Mouse (Mus musculus) ES-E14 (cell line): ENCODE measurements around the gene Ttc12. TPM values are rescaled to one million over a fixed set of nuclear protein-coding genes. Genes with fewer than 3 reads are reported as not detected.

Experiments
- DNase-seq: peaks from one replicate; pipeline ENCODE4 v3.0.0-alpha.2; 2013; ENCODE audit warnings: low read depth, low spot score
- H3K27ac ChIP-seq: 2 replicates; pipeline ENCODE4 v1.5.1; 2012; ENCODE audit warnings: low read depth, mild to moderate bottlenecking, low read length, moderate library complexity, mixed read lengths; ENCODE audit not compliant: poor library complexity, insufficient read depth, severe bottlenecking
- H3K36me3 ChIP-seq: 2 replicates; pipeline ENCODE4 v1.6.1; 2012; ENCODE audit warnings: mild to moderate bottlenecking, low read length, moderate library complexity, mixed read lengths; ENCODE audit not compliant: control insufficient read depth, poor library complexity, insufficient read depth, severe bottlenecking
- H3K4me1 ChIP-seq, 2 experiments: fragments of 150-350 bp in 1 of 2; sonication (generic) in 1 of 2; 2 replicates each; pipeline ENCODE4 v1.6.1; 2012; ENCODE audit warnings: low read length in 2 of 2, mild to moderate bottlenecking in 1 of 2, mixed read lengths in 1 of 2; ENCODE audit not compliant: control insufficient read depth in 2 of 2, insufficient read depth in 2 of 2, poor library complexity in 1 of 2
- H3K4me3 ChIP-seq, 2 experiments: fragments of 150-350 bp in 1 of 2; sonication (generic) in 1 of 2; 2 replicates each; pipeline ENCODE4 v1.5.1; 2012; ENCODE audit warnings: low read length in 2 of 2, low read depth in 1 of 2, mild to moderate bottlenecking in 1 of 2, mixed read lengths in 1 of 2; ENCODE audit not compliant: insufficient read depth in 1 of 2, poor library complexity in 1 of 2, severe bottlenecking in 1 of 2
- H3K9ac ChIP-seq: 2 replicates; pipeline ENCODE4 v1.6.1; 2012; ENCODE audit warnings: low read depth, mild to moderate bottlenecking, low read length, mixed read lengths; ENCODE audit not compliant: poor library complexity, insufficient read depth, severe bottlenecking
- H3K9me3 ChIP-seq: fragments of 150-350 bp; sonication (generic); 2 replicates; pipeline ENCODE4 v1.6.1; 2012; ENCODE audit warnings: low read depth, mild to moderate bottlenecking, low read length; ENCODE audit not compliant: control insufficient read depth, insufficient read depth
- CHD2 ChIP-seq: IDR thresholded peaks from 2 replicates; pipeline ENCODE4 v1.6.1; 2014; ENCODE audit warnings: mild to moderate bottlenecking, low read depth, low read length, inconsistent platforms
- HCFC1 ChIP-seq: IDR thresholded peaks from 2 replicates; pipeline ENCODE4 v1.6.1; 2012; ENCODE audit warnings: low read length, inconsistent platforms, borderline replicate concordance; ENCODE audit not compliant: insufficient read depth
- MAFK ChIP-seq: IDR thresholded peaks from 2 replicates; pipeline ENCODE4 v1.6.1; 2014; ENCODE audit warnings: mild to moderate bottlenecking, low read depth, low read length, inconsistent platforms; ENCODE audit not compliant: insufficient read depth
- ZC3H11A ChIP-seq: IDR thresholded peaks from 2 replicates; pipeline ENCODE4 v1.6.1; 2012; ENCODE audit warnings: low read depth, mild to moderate bottlenecking, inconsistent platforms, low read length, borderline replicate concordance
- ZNF384 ChIP-seq: IDR thresholded peaks from 2 replicates; pipeline ENCODE4 v1.6.1; 2012; ENCODE audit warnings: low read depth, low read length, inconsistent platforms
- in situ Hi-C, 2 experiments: fragments of 600-800 bp; cut with MboI; formaldehyde crosslinking; loops; one replicate each; pipeline ENCODE4 v1.15.1; 2025; ENCODE audit warnings: low sequenced_read_pairs in 2 of 2, inconsistent platforms in 1 of 2; ENCODE audit not compliant: unreplicated experiment in 2 of 2
- total RNA-seq: library from RNA; depleted of rRNA; stranded (reverse); fragments of 300-350 nt; gene quantifications from 2 replicates; pipeline ENCODE4 v1.2.3, GENCODE M21; 2012

The Ttc12 gene
- total RNA-seq, 1 experiment = 2.1 TPM

- Histone ChIP-seq H3K27ac (no peak overlapping the region), H3K9ac (no peak overlapping the region), H3K9me3 (no peaks in the 10 kb centered on the region), H3K4me3 (no peak overlapping the region), H3K36me3 (no peaks in the 10 kb centered on the region), H3K4me1 (peaks cover 0 to 11% of the 10 kb centered on the region in 2 experiments; a peak in 2 of 4 replicates)
- DNase-seq = no peak
- TF ChIP-seq MAFK = no peak
- no peak for TF ChIP-seq ZC3H11A
- TF ChIP-seq ZNF384 = no peak
- TF ChIP-seq HCFC1 = no peak
- TF ChIP-seq CHD2 = no peak
- in situ Hi-C loops = no loop called here
Measured at GRCm38 (mm10) chr9:49528026-49528425, 42.0 kb upstream of the Ttc12 start.

GRCm38 (mm10) chr9:49527340-49527739, 41.3 kb upstream of the Ttc12 start:
- no peak overlapping the region for H3K27ac ChIP-seq
- DNase-seq = no peak
- no peak for TF ChIP-seq ZNF384
- TF ChIP-seq HCFC1 = no peak
- TF ChIP-seq MAFK = no peak
- no peak for TF ChIP-seq ZC3H11A
- no peak for TF ChIP-seq CHD2
- peaks cover 0 to 11% of the 10 kb centered on the region in 2 experiments; a peak in 2 of 4 replicates for H3K4me1 ChIP-seq
- no peak overlapping the region for H3K4me3 ChIP-seq
- in situ Hi-C loops = no loop called here
- no peak overlapping the region for H3K9ac ChIP-seq
- no peaks in the 10 kb centered on the region for H3K9me3 ChIP-seq
- H3K36me3 ChIP-seq = no peaks in the 10 kb centered on the region

GRCm38 (mm10) chr9:49524721-49525120, 38.7 kb upstream of the Ttc12 start:
- Histone ChIP-seq H3K36me3 (no peaks in the 10 kb centered on the region), H3K9me3 (no peaks in the 10 kb centered on the region), H3K4me1 (peaks cover 0 to 5% of the 10 kb centered on the region in 2 experiments; a peak in 2 of 4 replicates), H3K27ac (no peak overlapping the region), H3K9ac (no peak overlapping the region), H3K4me3 (no peak overlapping the region)
- in situ Hi-C loops = loop anchor here in 1 of 2 experiments (25.0 kb wide), 1 partner anchor 888 kb away; no protein-coding TSS in a partner anchor
- DNase-seq = no peak
- no peak for TF ChIP-seq MAFK
- TF ChIP-seq ZC3H11A = no peak
- TF ChIP-seq HCFC1 = no peak

- Histone ChIP-seq H3K9ac (no peak overlapping the region), H3K9me3 (no peaks in the 10 kb centered on the region), H3K36me3 (no peaks in the 10 kb centered on the region), H3K4me1 (no peaks in the 10 kb centered on the region), H3K4me3 (no peak overlapping the region), H3K27ac (no peak overlapping the region)
- in situ Hi-C loops = loop anchor here in 1 of 2 experiments (25.0 kb wide), 1 partner anchor 888 kb away; no protein-coding TSS in a partner anchor
- TF ChIP-seq ZC3H11A (no peak), ZNF384 (no peak), CHD2 (no peak), MAFK (no peak), HCFC1 (no peak)
- DNase-seq = no peak
Measured at GRCm38 (mm10) chr9:49523881-49524280, 37.9 kb upstream of the Ttc12 start.

GRCm38 (mm10) chr9:49514306-49514705, 28.3 kb upstream of the Ttc12 start:
- no peak overlapping the region for H3K4me3 ChIP-seq
- H3K9me3 ChIP-seq = no peaks in the 10 kb centered on the region
- DNase-seq = no peak
- in situ Hi-C loops = loop anchor here in 1 of 2 experiments (25.0 kb wide), 1 partner anchor 898 kb away; no protein-coding TSS in a partner anchor
- H3K36me3 ChIP-seq = no peaks in the 10 kb centered on the region
- peaks cover 0 to 2% of the 10 kb centered on the region in 2 experiments; a peak in 1 of 4 replicates for H3K4me1 ChIP-seq
- H3K27ac ChIP-seq = no peak overlapping the region
- TF ChIP-seq ZNF384 (no peak), ZC3H11A (no peak), MAFK (no peak), HCFC1 (no peak), CHD2 (no peak)
- no peak overlapping the region for H3K9ac ChIP-seq
